Mouse (Mus musculus) kidney, adult 2 months (tissue): ENCODE measurements at regions not wholly inside any gene's neighbourhood (a gene's known extent, or its start where the extent isn't known, plus 50 kb on each side); places are given as distances from the start of the nearest gene placed in this dataset.

Experiments
- DNase-seq: peaks from one replicate; pipeline ENCODE4 v3.0.0; 2021
- H3K27ac ChIP-seq: fragments of 200-500 bp; 2 replicates; pipeline ENCODE4 v1.5.1; 2012; ENCODE audit warnings: low read depth, low read length, control low read depth, inconsistent platforms; ENCODE audit not compliant: insufficient read depth
- H3K27me3 ChIP-seq: fragments of 200-500 bp; replicated peaks from 2 replicates; pipeline ENCODE4 v1.6.1; 2012; ENCODE audit warnings: mild to moderate bottlenecking, moderate library complexity, low read length, inconsistent platforms; ENCODE audit not compliant: control insufficient read depth, insufficient read depth
- H3K36me3 ChIP-seq: fragments of 200-500 bp; 2 replicates; pipeline ENCODE4 v1.6.1; 2012; ENCODE audit warnings: mild to moderate bottlenecking, moderate library complexity, low read length, inconsistent platforms; ENCODE audit not compliant: control insufficient read depth, insufficient read depth
- H3K4me1 ChIP-seq: fragments of 200-500 bp; 2 replicates; pipeline ENCODE4 v1.6.1; 2011; ENCODE audit warnings: low read length; ENCODE audit not compliant: control insufficient read depth, insufficient read depth
- H3K4me3 ChIP-seq: fragments of 200-500 bp; 2 replicates; pipeline ENCODE4 v1.5.1; 2011; ENCODE audit warnings: mild to moderate bottlenecking, low read depth, low read length, control low read depth; ENCODE audit not compliant: insufficient read depth
- CTCF ChIP-seq: fragments of 200-500 bp; conservative IDR thresholded peaks from 2 replicates; pipeline ENCODE4 v1.5.1; 2011; ENCODE audit warnings: low read depth, mild to moderate bottlenecking, control low read depth, low read length, moderate library complexity, mixed read lengths; ENCODE audit not compliant: insufficient read depth, insufficient read length
- POLR2A ChIP-seq: fragments of 200-500 bp; IDR thresholded peaks from one replicate; pipeline ENCODE4 v1.6.1; 2011; ENCODE audit warnings: low read depth, low read length, control low read depth
- WGBS: fragments of 180-500 bp; shearing (Covaris S2); methylation state at CpG from one replicate; pipeline ENCODE4 v1.1.7; 2018; 5-methylcytosine and 5-hydroxymethylcytosine counted together

DNA sequence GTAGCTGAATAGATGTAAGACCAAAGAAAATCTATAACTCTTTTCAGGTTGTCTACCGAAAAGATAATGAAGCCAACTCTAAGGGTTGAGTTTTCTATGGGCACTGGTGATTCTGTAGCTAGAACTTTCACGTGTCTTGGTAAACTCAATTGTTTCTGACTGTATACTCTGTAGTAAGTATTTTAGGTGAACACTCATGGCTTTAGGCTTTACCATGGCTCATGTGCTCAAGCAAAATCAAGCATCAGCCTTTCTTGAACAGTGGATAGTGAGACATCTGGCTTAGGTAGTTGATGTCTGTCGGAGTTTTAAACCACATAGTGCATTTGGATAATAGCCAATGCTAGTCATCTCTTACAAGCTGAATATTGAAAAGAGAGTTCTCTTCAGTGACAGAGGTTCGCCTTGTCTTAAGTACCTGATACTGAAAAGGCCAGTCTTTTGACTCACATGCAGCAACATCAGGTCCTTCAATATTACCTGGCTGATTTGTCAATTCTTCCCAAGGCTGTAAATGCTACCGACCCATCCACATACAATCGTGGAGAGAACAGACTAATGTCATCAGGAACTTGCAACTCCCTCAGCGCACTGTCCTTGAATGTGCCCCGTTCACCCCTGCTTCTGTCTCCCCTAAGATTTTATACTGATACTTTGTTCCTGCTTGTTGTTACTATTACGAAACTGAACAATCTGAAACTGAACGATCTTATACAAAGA is 57.1 kb upstream of the Gpc5 start:
- Histone ChIP-seq H3K36me3 (no peaks in the 10 kb centered on the region), H3K4me1 (no peaks in the 10 kb centered on the region), H3K27ac (no peak overlapping the region), H3K4me3 (no peak overlapping the region), H3K27me3 (no peaks in the 10 kb centered on the region)
- no peak for DNase-seq
- TF ChIP-seq POLR2A (no peak), CTCF (no peak)
- WGBS: 94% methylated on average over 10 of the region's 10 CpGs

DNA sequence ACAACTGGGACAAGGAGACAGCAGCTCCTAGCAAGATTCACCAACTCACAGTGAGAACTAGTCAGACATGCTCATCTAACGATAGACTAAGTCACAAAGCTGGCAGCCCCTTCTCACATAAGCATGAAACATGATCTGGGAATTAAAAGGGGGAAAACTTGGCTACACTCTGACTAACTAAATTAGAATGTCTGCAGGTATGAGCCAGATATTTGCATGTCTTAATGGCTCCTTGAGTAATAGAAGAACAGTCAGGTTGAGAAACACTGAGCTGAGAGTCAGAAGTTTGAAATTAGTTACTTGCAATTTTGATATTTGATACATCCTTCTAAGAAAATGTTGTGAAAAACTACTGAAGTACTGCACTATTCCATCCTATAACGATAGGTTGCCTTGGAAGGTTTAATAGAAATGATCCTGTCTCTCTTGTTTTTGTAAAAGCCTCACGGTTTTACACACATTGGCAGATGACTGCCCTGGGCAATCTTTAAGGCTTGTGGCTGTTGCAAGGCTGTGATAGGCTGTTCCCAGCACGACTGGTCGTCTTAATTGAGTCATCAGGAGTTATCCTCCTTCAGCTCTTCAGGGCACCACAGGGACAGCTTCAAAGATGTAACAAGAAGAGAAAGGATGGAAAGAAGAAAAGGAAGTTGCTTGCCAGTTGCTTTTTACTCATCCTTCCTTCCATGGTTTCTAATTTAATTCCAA is 54.8 kb upstream of the Gpc5 start:
- no peak overlapping the region for H3K27ac ChIP-seq
- no peaks in the 10 kb centered on the region for H3K27me3 ChIP-seq
- no peaks in the 10 kb centered on the region for H3K4me1 ChIP-seq
- no peak for TF ChIP-seq CTCF
- no peak for TF ChIP-seq POLR2A
- no peak for DNase-seq
- no peaks in the 10 kb centered on the region for H3K36me3 ChIP-seq
- WGBS: 40% methylated on average over 5 of the region's 5 CpGs
- H3K4me3 ChIP-seq: no peak overlapping the region

DNA sequence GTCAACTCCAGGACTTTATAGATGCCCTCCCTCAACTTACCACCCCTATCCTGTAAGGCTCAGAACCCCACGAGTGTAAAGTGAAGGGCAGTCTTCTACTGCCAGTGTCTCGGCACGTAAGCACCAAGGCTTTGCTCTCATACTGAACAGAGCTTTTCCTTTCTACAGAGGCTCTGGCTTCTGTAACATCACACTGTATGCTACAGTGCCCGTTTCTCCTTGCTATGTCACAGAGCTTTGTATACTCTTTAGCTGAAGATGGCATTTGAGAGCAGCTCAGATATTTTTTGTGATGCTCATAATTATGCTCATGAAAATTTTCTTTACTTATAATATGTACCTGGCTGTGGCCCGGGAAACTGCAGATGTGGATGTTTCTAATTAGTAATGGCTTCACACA is 53.2 kb upstream of the Gpc5 start:
- Histone ChIP-seq H3K27ac (no peak overlapping the region), H3K36me3 (no peaks in the 10 kb centered on the region), H3K27me3 (no peaks in the 10 kb centered on the region), H3K4me3 (no peak overlapping the region), H3K4me1 (no peaks in the 10 kb centered on the region)
- DNase-seq: no peak
- WGBS: 76% methylated on average over 5 of the region's 5 CpGs
- TF ChIP-seq CTCF (no peak), POLR2A (no peak)

DNA sequence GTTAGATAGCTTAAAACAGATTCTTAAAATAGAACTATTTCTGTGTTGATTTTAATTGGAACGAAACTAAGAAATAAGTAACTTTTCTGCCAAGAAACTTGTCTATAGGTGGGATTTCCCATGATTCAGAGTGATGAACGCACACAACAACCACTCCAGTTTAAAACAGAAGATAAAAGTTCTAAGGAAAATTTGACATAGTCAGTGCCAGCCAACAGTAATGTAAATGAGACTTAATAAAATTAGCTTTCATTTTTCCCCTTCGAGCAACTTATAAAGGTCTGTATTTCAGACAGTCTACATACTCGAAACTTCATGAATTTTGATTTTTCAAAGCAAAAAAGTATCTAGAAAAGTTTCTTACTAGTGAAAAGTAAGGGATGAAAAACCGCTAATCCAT is 52.5 kb upstream of the Gpc5 start:
- no peak for DNase-seq
- H3K4me1 ChIP-seq: no peaks in the 10 kb centered on the region
- 78% methylated on average over 5 of the region's 5 CpGs for WGBS
- no peak for TF ChIP-seq POLR2A
- no peak for TF ChIP-seq CTCF
- H3K4me3 ChIP-seq: no peak overlapping the region
- H3K27me3 ChIP-seq: no peaks in the 10 kb centered on the region
- H3K36me3 ChIP-seq: peaks cover 3% of the 10 kb centered on the region; the same call in 1 of the 2 replicates
- H3K27ac ChIP-seq: no peak overlapping the region

DNA sequence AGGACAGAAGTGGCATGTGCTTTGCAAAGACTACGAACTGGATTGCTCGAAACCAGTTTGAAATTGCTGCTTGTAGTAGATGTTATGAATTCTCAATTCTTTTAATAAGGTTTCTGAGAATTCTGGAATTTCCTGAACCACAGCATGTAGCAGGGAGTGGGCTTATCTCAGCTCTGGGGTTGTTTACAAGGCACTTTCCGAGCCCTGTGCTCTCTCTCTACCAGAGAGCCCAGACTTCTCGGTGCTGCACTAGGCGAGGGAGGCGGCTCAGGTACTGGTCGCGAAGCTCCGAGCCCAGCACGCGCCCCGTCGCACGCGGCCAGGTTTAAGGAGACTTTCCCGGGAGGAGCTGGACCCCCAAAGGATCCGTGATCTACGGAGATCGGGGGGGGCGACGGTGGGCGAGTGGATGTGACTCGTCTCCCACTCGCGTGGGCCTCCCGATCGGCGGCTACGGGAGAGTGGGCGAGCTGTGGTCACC is 51.9 kb upstream of the Gpc5 start:
- under 1% methylated on average over 30 of the region's 30 CpGs for WGBS
- no peaks in the 10 kb centered on the region for H3K27me3 ChIP-seq
- DNase-seq: no peak
- peak overlapping the region; percentile 91 for H3K4me3 ChIP-seq
- H3K27ac ChIP-seq: no peak overlapping the region
- no peak for TF ChIP-seq CTCF
- TF ChIP-seq POLR2A: no peak
- H3K36me3 ChIP-seq: peaks cover 3% of the 10 kb centered on the region; the same call in 1 of the 2 replicates
- H3K4me1 ChIP-seq: no peaks in the 10 kb centered on the region

DNA sequence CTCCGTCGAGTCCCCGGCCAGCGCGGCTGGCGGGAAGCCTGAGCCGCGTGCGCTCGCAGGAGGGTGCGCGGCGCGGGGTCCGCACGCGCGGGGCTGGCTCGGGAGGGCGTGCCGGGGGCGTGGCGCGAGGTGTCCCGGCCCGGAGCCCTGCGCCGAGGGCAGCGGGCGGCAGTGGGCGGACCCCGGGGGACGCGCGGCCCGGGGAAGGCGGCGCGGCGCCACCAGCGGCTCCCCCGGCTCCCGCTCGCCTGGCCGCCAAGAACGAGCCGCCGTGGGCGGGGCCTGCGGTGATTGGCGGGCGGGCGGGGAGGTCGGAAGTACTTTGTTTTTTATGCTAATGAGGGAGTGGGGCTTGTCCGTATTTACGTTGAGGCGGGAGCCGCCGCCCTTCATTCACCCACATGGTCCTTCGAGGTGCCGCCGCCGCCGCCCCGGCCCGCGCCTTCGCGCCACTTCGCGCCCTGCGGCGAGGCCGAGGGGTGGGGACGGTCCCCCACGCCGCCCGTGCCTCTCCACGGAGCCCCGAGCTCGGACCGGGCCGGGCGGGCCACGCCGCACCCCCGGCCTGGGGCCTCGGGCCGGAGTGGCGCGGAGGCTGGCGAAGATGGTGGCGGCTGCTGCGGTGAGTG is 51.3 kb upstream of the Gpc5 start:
- no peak for TF ChIP-seq CTCF
- peak; percentile 9 for TF ChIP-seq POLR2A
- WGBS: under 1% methylated on average over 92 of the region's 94 CpGs
- H3K27ac ChIP-seq: peak overlapping the region; percentile 54; the same call in 1 of the 2 replicates

DNA sequence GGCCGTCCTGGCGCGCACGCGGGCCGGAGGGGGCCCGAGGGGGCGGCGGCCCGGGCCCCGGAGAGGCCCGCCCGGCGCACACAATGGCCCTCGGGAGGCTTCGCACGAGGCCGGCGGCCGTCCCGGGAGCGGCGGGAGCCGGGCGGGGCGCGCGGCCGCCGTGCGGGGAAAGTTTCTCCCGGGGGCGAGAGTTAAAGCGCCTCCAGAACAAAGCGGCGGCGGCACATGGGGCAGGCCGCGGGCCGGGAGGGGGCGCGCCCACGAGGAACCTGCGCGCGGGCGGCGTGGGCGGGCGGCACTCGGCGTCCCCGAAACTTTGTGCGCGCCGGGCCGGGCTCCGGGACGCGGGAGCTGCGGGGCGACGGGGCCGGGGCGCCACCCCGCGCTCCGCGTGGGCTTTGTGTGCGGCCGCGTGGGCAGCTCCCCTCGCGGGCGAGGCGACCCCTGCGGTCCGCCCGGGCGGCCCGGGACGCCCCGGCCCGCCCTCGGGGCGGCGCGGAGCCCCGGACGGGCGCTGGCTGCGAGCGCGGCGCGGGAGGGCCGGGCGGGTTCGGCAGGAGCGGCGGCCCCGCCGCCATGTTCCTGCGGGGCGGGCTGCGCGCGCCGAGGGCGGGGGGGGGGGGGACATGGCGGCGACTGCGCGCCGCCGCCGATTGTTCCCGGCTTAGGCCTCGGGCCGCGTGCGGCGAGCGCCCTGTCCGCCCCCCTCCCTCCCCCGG is 50.5 kb upstream of the Gpc5 start:
- peak; percentile 26 for DNase-seq
- Histone ChIP-seq H3K27me3 (no peaks in the 10 kb centered on the region), H3K4me1 (no peaks in the 10 kb centered on the region), H3K4me3 (peak overlapping the region; percentile 91), H3K36me3 (peaks cover 3% of the 10 kb centered on the region), H3K27ac (peak overlapping the region; percentile 79)
- WGBS: 5% methylated on average over 106 of the region's 126 CpGs
- TF ChIP-seq POLR2A (no peak), CTCF (no peak)

More for the DNA sequence above, 51.3 kb upstream of the Gpc5 start:
- H3K4me1 ChIP-seq: no peaks in the 10 kb centered on the region
- H3K4me3 ChIP-seq: peak overlapping the region; percentile 91
- DNase-seq: peak; percentile 95
- H3K36me3 ChIP-seq: peaks cover 3% of the 10 kb centered on the region
- no peaks in the 10 kb centered on the region for H3K27me3 ChIP-seq
